Mouse (Mus musculus) small intestine, adult 2 months (tissue): ENCODE measurements around the gene Gucd1.

Experiments
- CTCF ChIP-seq: fragments of 200-500 bp; IDR thresholded peaks from 2 replicates; pipeline ENCODE4 v1.5.1; 2012; ENCODE audit warnings: low read depth, mild to moderate bottlenecking, control low read depth, inconsistent platforms, low read length, moderate library complexity, mixed read lengths; ENCODE audit not compliant: insufficient replicate concordance, insufficient read length; ENCODE audit errors: extremely low read depth
- POLR2A ChIP-seq: fragments of 200-500 bp; IDR thresholded peaks from 2 replicates; pipeline ENCODE4 v1.6.1; 2012; ENCODE audit warnings: low read depth, mild to moderate bottlenecking, control low read depth, inconsistent platforms, low read length, moderate library complexity

GRCm38 (mm10) chr10:75552106-75552505, 34.3 kb upstream of the Gucd1 start:
- TF ChIP-seq POLR2A (no peak), CTCF (no peak)
